Mouse (Mus musculus): ENCODE results near the gene Tacr2.

- TF ChIP-seq GATA1 (IDR thresholded peaks at IDR 0.05; ENCODE audit: low read length), result no peak
- no peak for TF ChIP-seq TAL1 (IDR thresholded peaks at IDR 0.05; ENCODE audit: low read length)
Observed at GRCm38 (mm10) chr10:62258298-62258697, 6.1 kb downstream of the Tacr2 start.
